Mouse (Mus musculus) midbrain, embryonic 16.5 days (tissue): ENCODE measurements around the gene Hypm. TPM values are rescaled to one million over a fixed set of nuclear protein-coding genes. Genes with fewer than 3 reads are reported as not detected.

Experiments used
- polyA plus RNA-seq: library from polyadenylated mRNA; unstranded; fragments of >200 nt; fragmentation: Nextera tagmentation; extraction: Ambion mirVana; gene quantifications from 2 replicates; pipeline ENCODE4 v1.2.1, GENCODE M21; 2015

Gene Hypm
- polyA plus RNA-seq, 1 experiment from 2014 or later, result not detected

Other genes with a start within 250 kb of the Hypm start
- 40.4 and 45.1 TPM in 2 replicates for gene Dynlt3, start 183.9 kb upstream of the Hypm start, polyA plus RNA-seq
- gene H2al3, start 2.8 kb downstream of the Hypm start, polyA plus RNA-seq, result not detected in 2 replicates
- gene Sytl5, start 38.7 kb downstream of the Hypm start, polyA plus RNA-seq, result 0.17 and 0.48 TPM in 2 replicates